Mouse (Mus musculus): Measurements from ENCODE around the gene Naa25. TPM values are rescaled to one million over a fixed set of nuclear protein-coding genes. Genes with fewer than 3 reads are reported as not detected.
"Not testable (repeated sequence)": the region's sequence is repeated elsewhere in the genome, so short reads cannot be mapped to it uniquely, and the experiment has no call there.

The Naa25 gene
- polyA plus RNA-seq (2015; fragmentation: Nextera tagmentation; extraction: Ambion mirVana): 39.4 and 40.6 TPM in 2 replicates

DNA sequence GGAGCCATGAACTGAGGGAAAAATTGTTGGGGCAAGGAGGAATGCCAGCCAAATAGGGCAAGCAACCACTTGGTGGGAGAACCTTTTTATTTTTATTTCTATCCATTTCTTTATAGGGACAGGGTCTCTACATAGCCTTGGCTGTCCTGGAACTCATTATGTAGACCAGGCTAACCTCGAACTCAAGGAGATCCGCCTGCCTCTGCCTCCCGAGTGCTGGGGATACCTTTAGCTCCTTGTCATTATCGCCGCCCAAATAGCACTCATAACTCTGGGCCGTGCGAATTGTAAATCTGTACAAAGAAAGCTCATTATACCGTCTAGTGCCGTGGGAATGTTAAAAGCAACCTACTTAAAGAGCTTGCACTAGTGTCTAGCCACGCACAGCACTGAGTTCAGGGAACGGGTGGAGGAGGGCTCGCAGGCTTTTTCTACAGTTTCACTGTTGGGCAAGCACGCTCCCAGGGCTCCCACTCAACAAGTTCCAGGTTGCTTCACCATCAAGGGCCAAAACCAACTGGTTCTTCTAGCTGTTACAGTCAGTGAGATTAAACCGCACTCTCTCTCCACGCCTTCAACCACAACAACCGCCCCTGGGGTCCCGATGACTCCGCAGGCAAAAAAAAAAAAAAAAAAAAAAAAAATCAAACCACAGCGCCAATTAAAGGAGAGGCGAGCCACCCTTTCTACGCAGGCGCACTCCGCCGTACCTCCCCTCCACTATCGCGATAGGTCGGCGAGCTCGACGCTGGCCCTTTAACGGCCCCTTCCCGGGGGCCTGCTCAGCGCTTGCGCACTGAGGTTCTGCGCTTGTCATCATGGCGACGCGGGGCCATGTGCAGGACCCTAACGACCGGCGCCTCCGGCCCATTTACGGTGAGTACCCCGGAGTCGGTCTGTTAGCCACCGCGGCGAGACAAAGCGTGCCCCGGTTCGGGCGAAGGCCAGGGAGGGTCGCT lies at the start of gene Naa25:
TSS of gene Naa25 (plus strand) at position 750 of the 959 bp plus-strand sequence.
- peak within 1 kb of the TSS; percentile 96 for H3K27ac ChIP-seq (replicated peaks)
- ATAC-seq (ENCODE audit: insufficient number of reproducible peaks, low FRiP score, low TSS enrichment, low read depth): peak; percentile 93
- peaks cover 17% of the 10 kb centered on the region for H3K4me1 ChIP-seq
- peak within 1 kb of the TSS; percentile 88 for H3K9ac ChIP-seq
- peak within 1 kb of the TSS; percentile 87 for H3K4me2 ChIP-seq (replicated peaks)
- H3K27me3 ChIP-seq: no peaks in the 10 kb centered on the region
- WGBS: 8% methylated on average over 53 of the region's 53 CpGs
- peak within 1 kb of the TSS; percentile 98 for H3K4me3 ChIP-seq (replicated peaks)
- H3K36me3 ChIP-seq: peaks cover 13% of the 10 kb centered on the region
- H3K9me3 ChIP-seq (replicated peaks): no peaks in the 10 kb centered on the region

DNA sequence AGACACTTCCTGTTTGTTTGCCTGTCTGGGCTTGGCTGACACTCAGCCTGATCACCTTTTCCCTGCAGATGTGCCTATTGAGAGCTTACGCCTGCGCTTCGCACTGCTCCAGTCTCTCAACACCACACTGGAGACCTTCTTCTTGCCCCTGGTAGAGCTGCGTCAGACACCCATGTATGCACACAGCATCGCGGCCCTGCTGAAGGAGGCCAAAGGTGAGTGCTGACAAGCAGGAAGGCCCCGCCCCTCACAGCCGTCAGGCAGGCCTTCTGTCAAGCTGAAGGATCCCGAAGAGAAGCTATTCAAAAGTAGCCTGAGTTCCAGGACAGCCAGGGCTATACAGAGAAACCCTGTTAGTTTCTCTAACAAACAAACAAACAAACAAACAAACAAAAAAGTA lies 38.5 kb upstream of the Naa25 start:
- H3K36me3 ChIP-seq: peaks cover 96% of the 10 kb centered on the region
- ATAC-seq (ENCODE audit: insufficient number of reproducible peaks, low FRiP score, low TSS enrichment, low read depth): no peak
- no peaks in the 10 kb centered on the region for H3K9me3 ChIP-seq (replicated peaks)
- no peak overlapping the region for H3K4me3 ChIP-seq (replicated peaks)
- no peak overlapping the region for H3K4me2 ChIP-seq (replicated peaks)
- H3K27ac ChIP-seq (replicated peaks): no peak overlapping the region
- 64% methylated on average over 9 of the region's 9 CpGs for WGBS
- no peaks in the 10 kb centered on the region for H3K4me1 ChIP-seq
- H3K9ac ChIP-seq: no peak overlapping the region
- H3K27me3 ChIP-seq: no peaks in the 10 kb centered on the region

DNA sequence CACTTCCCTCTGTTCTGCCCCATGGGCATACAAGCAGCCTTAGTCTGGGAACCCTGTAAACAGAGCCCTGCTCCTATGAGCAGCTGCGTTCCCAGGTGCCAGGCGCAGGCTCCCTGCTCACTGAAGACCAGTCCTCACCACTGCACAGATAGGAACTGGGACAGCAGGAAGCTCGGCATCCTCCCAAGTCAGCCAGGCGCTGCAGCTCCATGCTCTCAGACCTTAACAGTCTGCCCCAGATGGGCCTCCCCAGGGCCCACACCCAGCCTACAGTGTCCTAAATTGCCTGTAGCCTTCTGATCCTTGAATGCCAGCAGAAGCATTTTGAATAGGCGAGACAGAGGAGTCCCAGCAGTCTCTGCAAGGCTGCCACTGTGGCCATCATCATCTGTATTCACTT lies 36.0 kb upstream of the Naa25 start:
- no peak overlapping the region for H3K9ac ChIP-seq
- H3K4me3 ChIP-seq (replicated peaks): no peak overlapping the region
- no peak overlapping the region for H3K27ac ChIP-seq (replicated peaks)
- 84% methylated on average over 5 of the region's 5 CpGs for WGBS
- H3K4me1 ChIP-seq: no peaks in the 10 kb centered on the region
- no peak overlapping the region for H3K4me2 ChIP-seq (replicated peaks)
- no peak; the same call in 1 of the 2 replicates for ATAC-seq (ENCODE audit: insufficient number of reproducible peaks, low FRiP score, low TSS enrichment, low read depth)
- H3K27me3 ChIP-seq: no peaks in the 10 kb centered on the region
- H3K9me3 ChIP-seq (replicated peaks): no peaks in the 10 kb centered on the region
- H3K36me3 ChIP-seq: peaks cover 96% of the 10 kb centered on the region

DNA sequence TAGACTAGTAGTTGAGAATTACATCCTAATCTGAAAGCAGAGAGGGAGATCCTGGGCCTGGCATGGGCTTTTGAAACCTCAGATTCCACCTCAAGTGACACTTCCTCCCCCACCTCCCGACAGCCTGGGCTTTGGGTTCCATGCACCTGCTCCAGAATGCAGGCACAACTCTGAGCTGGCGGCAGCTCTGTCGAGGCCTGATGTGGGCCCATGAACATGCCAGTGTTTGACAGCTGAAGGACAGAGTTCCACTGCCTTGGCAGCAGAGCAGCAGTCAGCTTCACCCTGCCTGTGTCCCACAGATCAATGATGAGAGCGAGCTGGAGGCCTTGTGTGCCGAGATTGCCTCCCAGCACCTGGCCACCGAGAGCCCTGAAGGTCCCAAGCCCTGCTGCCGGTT lies 34.3 kb upstream of the Naa25 start:
- no peaks in the 10 kb centered on the region for H3K9me3 ChIP-seq (replicated peaks)
- no peak overlapping the region for H3K9ac ChIP-seq
- 86% methylated on average over 7 of the region's 7 CpGs for WGBS
- H3K4me1 ChIP-seq: no peaks in the 10 kb centered on the region
- no peak overlapping the region for H3K4me3 ChIP-seq (replicated peaks)
- H3K27me3 ChIP-seq: no peaks in the 10 kb centered on the region
- peaks cover 95% of the 10 kb centered on the region for H3K36me3 ChIP-seq
- ATAC-seq (ENCODE audit: insufficient number of reproducible peaks, low FRiP score, low TSS enrichment, low read depth): no peak
- no peak overlapping the region for H3K4me2 ChIP-seq (replicated peaks)
- H3K27ac ChIP-seq (replicated peaks): no peak overlapping the region

DNA sequence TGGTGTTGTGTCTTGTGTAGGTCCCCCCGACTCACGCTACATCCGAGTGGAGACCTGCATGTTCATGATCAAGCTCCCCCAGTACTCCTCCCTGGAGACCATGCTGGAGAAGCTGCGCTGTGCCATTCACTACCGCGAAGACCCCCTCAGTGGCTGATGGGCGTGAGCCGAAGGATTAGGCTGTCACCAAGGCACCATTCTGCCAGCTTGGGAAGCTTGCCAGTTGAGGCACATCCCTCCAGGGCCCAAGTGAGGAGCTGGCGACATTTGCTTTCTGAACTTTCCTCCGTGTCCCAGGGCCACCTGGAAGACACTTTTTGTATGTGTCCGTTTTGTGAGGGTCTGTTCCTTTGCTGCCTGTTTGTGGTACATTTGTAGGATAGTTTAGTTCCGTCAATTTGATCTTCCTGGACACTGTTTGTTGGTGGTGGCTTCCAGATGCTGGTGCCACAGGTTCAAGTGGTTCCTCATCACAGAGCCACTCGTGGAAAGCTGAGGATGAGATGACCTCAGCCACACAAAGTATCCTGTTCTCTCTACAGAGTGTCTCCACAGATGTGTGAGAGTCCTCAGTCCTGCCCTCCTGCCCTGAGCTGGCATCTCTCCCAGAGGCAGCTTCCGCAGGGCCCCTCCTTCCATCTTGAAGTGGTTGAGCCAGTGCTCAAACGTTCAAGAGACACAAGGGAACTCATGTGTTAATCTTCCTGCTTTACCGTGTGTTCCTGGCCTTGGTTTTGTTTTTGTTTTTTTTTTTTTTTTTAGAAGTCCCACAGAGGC lies 31.1 kb upstream of the Naa25 start:
- H3K27ac ChIP-seq (replicated peaks): no peak overlapping the region
- 63% methylated on average over 16 of the region's 16 CpGs for WGBS
- no peaks in the 10 kb centered on the region for H3K9me3 ChIP-seq (replicated peaks)
- H3K9ac ChIP-seq: no peak overlapping the region
- H3K4me1 ChIP-seq: no peaks in the 10 kb centered on the region
- no peak overlapping the region for H3K4me3 ChIP-seq (replicated peaks)
- no peak for ATAC-seq (ENCODE audit: insufficient number of reproducible peaks, low FRiP score, low TSS enrichment, low read depth)
- H3K4me2 ChIP-seq (replicated peaks): no peak overlapping the region
- peaks cover 76% of the 10 kb centered on the region for H3K36me3 ChIP-seq
- H3K27me3 ChIP-seq: no peaks in the 10 kb centered on the region

DNA sequence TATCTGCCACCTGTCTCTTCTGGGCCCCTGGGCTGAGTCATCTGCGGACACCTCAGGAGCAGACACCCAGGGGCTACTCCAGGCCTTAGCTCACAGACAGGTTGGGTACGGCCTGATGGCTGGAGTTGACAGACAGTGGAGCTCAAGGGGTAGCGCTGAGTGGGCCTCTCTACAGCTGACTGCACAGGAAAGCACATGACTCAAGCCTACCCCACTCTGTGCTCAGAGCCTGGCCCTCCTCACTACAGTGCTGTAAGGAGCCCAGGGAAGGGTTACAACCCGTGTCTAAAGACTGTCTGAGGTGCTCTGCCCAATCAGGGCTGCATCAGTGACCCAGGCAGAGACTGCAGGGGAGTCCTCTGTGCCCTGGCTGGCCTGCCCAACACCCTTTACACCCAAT lies 30.5 kb upstream of the Naa25 start:
- Histone ChIP-seq H3K4me2 (replicated peaks) (no peak overlapping the region), H3K4me1 (no peaks in the 10 kb centered on the region), H3K36me3 (peaks cover 76% of the 10 kb centered on the region), H3K27me3 (no peaks in the 10 kb centered on the region), H3K4me3 (replicated peaks) (no peak overlapping the region), H3K27ac (replicated peaks) (no peak overlapping the region), H3K9me3 (replicated peaks) (no peaks in the 10 kb centered on the region), H3K9ac (no peak overlapping the region)
- 78% methylated on average over 4 of the region's 4 CpGs for WGBS
- ATAC-seq (ENCODE audit: insufficient number of reproducible peaks, low FRiP score, low TSS enrichment, low read depth): no peak

DNA sequence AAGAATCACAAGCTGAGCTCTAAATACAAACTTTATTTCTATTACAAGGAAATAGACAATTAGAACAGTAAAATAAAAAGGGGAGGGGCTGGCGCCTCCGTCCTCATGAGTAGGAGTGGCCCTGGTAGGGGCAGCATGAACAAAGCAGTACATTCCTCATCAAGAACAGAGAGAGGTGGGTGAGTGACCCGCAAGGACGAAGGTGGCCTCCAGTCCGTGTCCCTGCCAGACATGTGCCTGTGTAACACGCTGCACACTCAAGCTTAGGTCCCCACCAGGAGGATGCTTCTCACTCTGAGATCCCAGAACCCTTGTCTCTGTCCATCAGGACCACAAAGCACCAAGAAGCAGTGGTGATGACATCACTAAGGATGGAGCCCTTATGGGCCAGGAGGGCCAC lies 26.0 kb upstream of the Naa25 start:
- Histone ChIP-seq H3K4me1 (no peaks in the 10 kb centered on the region), H3K27me3 (no peaks in the 10 kb centered on the region), H3K27ac (replicated peaks) (no peak overlapping the region), H3K4me3 (replicated peaks) (no peak overlapping the region), H3K36me3 (peaks cover 74% of the 10 kb centered on the region), H3K4me2 (replicated peaks) (no peak overlapping the region), H3K9me3 (replicated peaks) (no peaks in the 10 kb centered on the region), H3K9ac (no peak overlapping the region)
- no peak for ATAC-seq (ENCODE audit: insufficient number of reproducible peaks, low FRiP score, low TSS enrichment, low read depth)
- whole genome bisulfite sequencing: 85% methylated on average over 6 of the region's 6 CpGs

DNA sequence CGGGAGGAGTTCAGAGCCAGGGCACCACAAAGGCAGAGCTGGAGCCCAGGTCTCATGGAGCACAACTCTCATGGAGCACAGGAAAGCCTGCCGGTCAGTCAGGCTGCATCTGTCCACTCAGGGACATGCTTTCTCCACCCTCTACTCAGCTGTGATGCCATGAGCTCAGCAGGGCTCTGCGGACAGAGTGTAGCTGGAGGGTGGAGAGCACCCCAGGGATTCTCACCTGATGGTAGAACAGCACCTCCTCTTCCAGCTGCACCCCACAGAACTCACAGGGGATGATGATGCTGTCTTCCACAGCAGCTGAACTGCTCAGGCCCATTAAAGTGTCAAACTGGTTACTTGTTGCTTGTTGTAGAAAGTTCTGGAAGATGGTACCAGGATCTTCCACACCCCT lies 22.9 kb upstream of the Naa25 start:
- H3K36me3 ChIP-seq: peaks cover 84% of the 10 kb centered on the region
- 84% methylated on average over 3 of the region's 3 CpGs for WGBS
- H3K4me3 ChIP-seq (replicated peaks): no peak overlapping the region
- H3K27ac ChIP-seq (replicated peaks): no peak overlapping the region
- no peak for ATAC-seq (ENCODE audit: insufficient number of reproducible peaks, low FRiP score, low TSS enrichment, low read depth)
- no peak overlapping the region for H3K4me2 ChIP-seq (replicated peaks)
- no peaks in the 10 kb centered on the region for H3K4me1 ChIP-seq
- H3K27me3 ChIP-seq: no peaks in the 10 kb centered on the region
- no peaks in the 10 kb centered on the region for H3K9me3 ChIP-seq (replicated peaks)
- H3K9ac ChIP-seq: no peak overlapping the region

DNA sequence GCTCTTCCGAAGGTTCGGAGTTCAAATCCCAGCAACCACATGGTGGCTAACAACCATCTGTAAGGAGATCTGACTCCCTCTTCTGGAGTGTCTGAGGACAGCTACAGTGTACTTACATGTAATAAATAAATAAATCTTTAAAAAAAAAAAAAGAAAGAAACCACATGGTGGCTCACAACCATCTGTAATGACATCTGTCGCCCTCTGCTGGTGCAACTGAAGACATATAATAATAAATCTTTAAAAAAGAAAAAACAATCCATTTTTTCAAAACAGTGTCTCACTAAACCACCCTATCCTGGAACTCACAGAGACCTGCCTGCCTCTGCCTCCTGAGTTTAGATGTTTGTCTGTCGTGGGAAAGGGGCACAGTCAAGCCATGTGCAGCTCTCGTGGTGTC lies 20.8 kb upstream of the Naa25 start:
- not testable (repeated sequence) for H3K4me3 ChIP-seq (replicated peaks); H3K9me3 ChIP-seq (replicated peaks); H3K9ac ChIP-seq; ATAC-seq (ENCODE audit: insufficient number of reproducible peaks, low FRiP score, low TSS enrichment, low read depth); H3K27ac ChIP-seq (replicated peaks); H3K27me3 ChIP-seq; H3K4me2 ChIP-seq (replicated peaks); H3K4me1 ChIP-seq
- WGBS: 74% methylated on average over 5 of the region's 5 CpGs
- H3K36me3 ChIP-seq: peaks cover 92% of the 10 kb centered on the region

DNA sequence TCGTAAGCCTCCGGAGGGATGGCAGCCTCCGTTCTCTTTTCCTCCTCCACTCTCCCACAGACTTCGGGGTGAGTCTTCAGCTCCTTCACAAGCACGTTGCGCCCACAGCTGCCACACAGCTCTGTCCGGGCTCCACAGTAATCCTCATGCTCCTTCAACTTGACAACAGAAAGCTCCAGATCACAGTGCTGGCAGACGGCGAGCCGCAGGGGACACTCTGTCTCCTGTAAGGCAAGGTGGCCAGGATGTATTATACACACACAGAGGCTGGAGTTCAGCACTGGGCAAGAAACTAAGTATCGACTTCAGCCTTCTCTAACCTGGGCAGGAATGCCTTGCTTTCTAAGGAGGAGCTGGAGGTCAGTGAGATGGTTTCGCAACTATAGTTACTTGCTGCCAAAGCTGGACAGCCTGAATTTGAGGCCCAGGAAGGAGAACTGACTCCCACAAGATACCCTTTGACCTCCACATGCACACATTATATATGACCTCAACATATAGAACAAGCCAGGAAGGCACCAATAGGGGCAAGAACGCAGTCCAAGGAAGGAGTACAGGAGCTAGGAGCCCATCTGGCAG lies 19.0 kb upstream of the Naa25 start:
- no peak overlapping the region for H3K4me2 ChIP-seq (replicated peaks)
- ATAC-seq (ENCODE audit: insufficient number of reproducible peaks, low FRiP score, low TSS enrichment, low read depth): no peak
- peaks cover 83% of the 10 kb centered on the region for H3K36me3 ChIP-seq
- H3K4me3 ChIP-seq (replicated peaks): no peak overlapping the region
- no peak overlapping the region for H3K9ac ChIP-seq
- 94% methylated on average over 13 of the region's 13 CpGs for WGBS
- H3K9me3 ChIP-seq (replicated peaks): 0 out of 2 replicates have a peak, but pooled peaks cover 5% of the 10 kb centered on the region
- H3K27me3 ChIP-seq: no peaks in the 10 kb centered on the region
- peaks cover 3% of the 10 kb centered on the region; the same call in 1 of the 2 replicates for H3K4me1 ChIP-seq
- H3K27ac ChIP-seq (replicated peaks): no peak overlapping the region

DNA sequence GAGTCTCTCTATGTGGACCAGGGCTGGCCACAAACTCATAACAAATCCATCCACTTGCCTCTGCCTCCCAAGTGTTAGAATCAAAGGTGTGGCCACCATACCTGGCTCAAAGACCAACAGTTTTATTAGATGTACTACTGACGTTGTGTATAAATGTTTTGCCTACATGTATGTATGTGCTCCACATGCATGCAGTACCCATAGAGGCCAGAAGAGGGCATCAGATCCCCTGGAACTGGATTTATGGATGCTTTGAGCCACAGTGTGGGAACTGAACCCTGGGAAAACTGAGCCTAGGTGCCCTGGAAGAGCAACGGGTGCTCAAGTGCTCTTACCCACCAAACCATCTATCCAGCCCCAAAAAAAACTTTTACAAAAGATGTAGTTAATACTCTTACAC lies 17.0 kb upstream of the Naa25 start:
- no peaks in the 10 kb centered on the region for H3K27me3 ChIP-seq
- 91% methylated on average over 2 of the region's 2 CpGs for WGBS

More for the DNA sequence above, 17.0 kb upstream of the Naa25 start:
- Histone ChIP-seq H3K4me1 (peaks cover 10% of the 10 kb centered on the region), H3K27ac (replicated peaks) (no peak overlapping the region), H3K9ac (no peak overlapping the region), H3K36me3 (peaks cover 67% of the 10 kb centered on the region), H3K4me2 (replicated peaks) (no peak overlapping the region), H3K9me3 (replicated peaks) (0 out of 2 replicates have a peak, but pooled peaks cover 5% of the 10 kb centered on the region), H3K4me3 (replicated peaks) (no peak overlapping the region)
- ATAC-seq (ENCODE audit: insufficient number of reproducible peaks, low FRiP score, low TSS enrichment, low read depth): no peak
